In the genomic region with DNA sequence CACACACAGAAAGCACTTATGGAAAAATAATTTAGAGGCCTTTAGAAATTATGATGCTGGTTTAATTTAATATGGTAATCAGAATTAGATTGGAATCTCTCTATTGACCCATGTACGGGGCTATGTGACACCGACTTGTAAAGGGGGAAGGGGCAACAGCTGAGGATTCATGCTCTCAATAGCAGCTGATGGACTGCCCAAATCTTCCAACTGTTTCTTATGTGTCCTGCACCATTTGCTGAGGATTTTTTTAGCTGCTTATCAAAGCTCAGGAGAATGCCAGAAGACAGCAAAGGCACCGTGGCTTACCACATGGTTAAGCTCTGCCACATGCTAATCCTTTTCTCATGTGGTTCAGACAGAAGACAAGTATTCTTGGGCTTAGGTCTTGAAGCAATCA, we compare ENCODE assay signal across 18 mouse cellular contexts. TPM values are rescaled to one million over a fixed set of nuclear protein-coding genes. Genes with fewer than 3 reads are reported as not detected.
"Had no signal": no experiment of that assay in that cellular context is flagged by ENCODE, and none has a peak within 500 bp of the region (broad histone marks: within the 10 kb centered on the region; RNA-seq: fewer than 3 reads in every experiment).

No protein-coding gene starts in this region.

- H3K27me3 ChIP-seq: neural tube, embryonic 13.5 days; neural tube, embryonic 15.5 days; stomach, embryonic 15.5 days had no signal

- H3K4me2 ChIP-seq: neural tube, embryonic 13.5 days; neural tube, embryonic 15.5 days; stomach, embryonic 15.5 days had no signal

- H3K9me3 ChIP-seq: stomach, embryonic 15.5 days had no signal

- H3K4me1 ChIP-seq: neural tube, embryonic 13.5 days; neural tube, embryonic 15.5 days; stomach, embryonic 15.5 days had no signal

- H3K9ac ChIP-seq: neural tube, embryonic 13.5 days; neural tube, embryonic 15.5 days; stomach, embryonic 15.5 days had no signal

- H3K27ac ChIP-seq: neural tube, embryonic 13.5 days; neural tube, embryonic 15.5 days; stomach, embryonic 15.5 days; stomach, postnatal 0 days had no signal

- H3K36me3 ChIP-seq: neural tube, embryonic 13.5 days; neural tube, embryonic 15.5 days; stomach, embryonic 15.5 days had no signal

- DNase-seq: retina, postnatal 1 day; right cerebral cortex, adult 18-20 months; right cerebral cortex, postnatal 14 days; right cerebral cortex, postnatal 25 days; right cerebral cortex, postnatal 4 days; spleen, adult 18-20 months; thymus, adult 18-20 months; thymus, adult 2 months; thymus, postnatal 14 days; thymus, postnatal 25 days; thymus, postnatal 36 days; thymus, postnatal 4 days had no signal

- H3K4me3 ChIP-seq: neural tube, embryonic 13.5 days; neural tube, embryonic 15.5 days; stomach, embryonic 15.5 days had no signal

RNA-seq across cellular contexts. Expression of a gene that starts 5.9 kb away (rescaled TPM):
- polyA plus RNA-seq: small intestine, adult 2 months; spleen, adult 2 months had no signal
